Mouse (Mus musculus): ENCODE measurements around the gene Ifna15. TPM values are rescaled to one million over a fixed set of nuclear protein-coding genes. Genes with fewer than 3 reads are reported as not detected.

Gene Ifna15
- polyA plus RNA-seq, 1 experiment from 2014 or later, result not detected

GRCm38 (mm10) chr4:88523241-88523640 lies 34.8 kb downstream of the Ifna15 start:
- H3K36me3 ChIP-seq (ENCODE audit: control insufficient read depth, insufficient read depth, low read length), result no peaks in the 10 kb centered on the region
- H3K9ac ChIP-seq (ENCODE audit: low read length), result no peak overlapping the region
- no peak overlapping the region for H3K4me2 ChIP-seq (ENCODE audit: low read depth, low read length, severe bottlenecking)
- H3K9me3 ChIP-seq (ENCODE audit: control insufficient read depth, low read length), result no peaks in the 10 kb centered on the region
- no peaks in the 10 kb centered on the region for H3K27me3 ChIP-seq (ENCODE audit: control insufficient read depth, insufficient read depth, low read length)
- no peak overlapping the region for H3K27ac ChIP-seq (ENCODE audit: low read depth, low read length)
- H3K4me3 ChIP-seq (ENCODE audit: low read depth, low read length), result no peak overlapping the region
- DNase-seq (ENCODE audit: low spot score), result no peak
- no peaks in the 10 kb centered on the region for H3K4me1 ChIP-seq (replicated peaks; ENCODE audit: control insufficient read depth, insufficient read depth, low read length)
- ATAC-seq (replicated peaks; ENCODE audit: low FRiP score), result no peak

GRCm38 (mm10) chr4:88522674-88523073 lies 35.4 kb downstream of the Ifna15 start, which contains the start of gene Ifnb1:
TSS of gene Ifnb1 (minus strand) at chr4:88522774.
- no peak within 1 kb of the TSS for H3K27ac ChIP-seq (ENCODE audit: low read depth, low read length)
- 88% methylated on average over 4 of the region's 4 CpGs for WGBS
- DNase-seq (ENCODE audit: low spot score), result no peak
- no peaks in the 10 kb centered on the region for H3K4me1 ChIP-seq (replicated peaks; ENCODE audit: control insufficient read depth, insufficient read depth, low read length)
- no peak within 1 kb of the TSS for H3K4me2 ChIP-seq (ENCODE audit: low read depth, low read length, severe bottlenecking)
- H3K9me3 ChIP-seq (ENCODE audit: control insufficient read depth, low read length), result no peaks in the 10 kb centered on the region
- no peak within 1 kb of the TSS for H3K4me3 ChIP-seq (ENCODE audit: low read depth, low read length)
- no peaks in the 10 kb centered on the region for H3K36me3 ChIP-seq (ENCODE audit: control insufficient read depth, insufficient read depth, low read length)
- no peak within 1 kb of the TSS for H3K9ac ChIP-seq (ENCODE audit: low read length)
- no peak for ATAC-seq (replicated peaks; ENCODE audit: low FRiP score)
- H3K27me3 ChIP-seq (ENCODE audit: control insufficient read depth, insufficient read depth, low read length), result no peaks in the 10 kb centered on the region

DNA sequence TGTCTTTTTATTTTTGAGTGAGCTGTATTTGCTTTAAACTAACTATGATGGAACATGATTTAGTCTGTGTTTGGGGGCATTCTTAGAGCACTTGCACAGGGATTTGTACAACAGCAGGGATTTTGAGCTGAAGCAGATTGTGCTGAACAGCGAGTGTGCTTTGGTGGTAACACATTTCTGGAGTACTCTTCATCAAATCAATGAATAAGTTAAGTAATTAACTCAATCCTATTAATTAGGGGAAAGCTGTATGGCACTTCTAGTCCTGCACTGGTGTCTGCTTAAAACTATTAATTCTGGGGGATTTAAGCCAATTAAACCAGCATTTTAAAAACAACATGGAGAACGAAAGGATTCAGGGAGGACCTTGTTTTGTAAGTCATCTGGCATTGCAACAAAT lies 40.1 kb downstream of the Ifna15 start:
- H3K9ac ChIP-seq (ENCODE audit: low read length), result no peak overlapping the region
- no peak overlapping the region for H3K4me3 ChIP-seq (ENCODE audit: low read depth, low read length)
- ATAC-seq (replicated peaks; ENCODE audit: low FRiP score) (no peak), DNase-seq (ENCODE audit: low spot score) (no peak)
- H3K4me1 ChIP-seq (replicated peaks; ENCODE audit: control insufficient read depth, insufficient read depth, low read length), result no peaks in the 10 kb centered on the region; the same call in 1 of the 2 replicates
- no peak overlapping the region for H3K27ac ChIP-seq (ENCODE audit: low read depth, low read length)
- 38% methylated on average over 2 of the region's 2 CpGs for WGBS
- H3K27me3 ChIP-seq (ENCODE audit: control insufficient read depth, insufficient read depth, low read length), result no peaks in the 10 kb centered on the region
- H3K36me3 ChIP-seq (ENCODE audit: control insufficient read depth, insufficient read depth, low read length), result no peaks in the 10 kb centered on the region
- H3K9me3 ChIP-seq (ENCODE audit: control insufficient read depth, low read length), result no peaks in the 10 kb centered on the region
- H3K4me2 ChIP-seq (ENCODE audit: low read depth, low read length, severe bottlenecking), result no peak overlapping the region

GRCm38 (mm10) chr4:88515711-88516211 lies 42.3 kb downstream of the Ifna15 start:
- no peak for ATAC-seq (replicated peaks; ENCODE audit: low FRiP score)
- no peak overlapping the region for H3K27ac ChIP-seq (ENCODE audit: low read depth, low read length)

DNA sequence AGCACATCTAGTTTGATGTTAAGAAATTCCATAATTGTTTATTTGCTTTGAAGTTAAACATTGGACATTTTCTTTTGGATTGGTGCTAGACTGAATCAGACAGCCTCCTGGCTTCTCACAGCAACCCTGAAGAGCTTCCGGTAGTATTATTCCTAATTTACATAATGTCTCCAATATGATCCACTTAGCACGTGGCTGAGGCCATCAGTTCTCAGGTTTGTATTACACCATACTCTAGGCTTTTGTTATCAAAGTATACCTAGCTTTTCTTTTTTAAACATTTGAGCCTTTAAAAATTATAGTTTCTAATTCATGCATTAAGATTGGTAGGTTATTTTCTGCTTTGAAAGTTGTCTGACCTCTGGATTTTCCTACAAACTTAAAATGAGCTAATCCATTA lies 42.8 kb downstream of the Ifna15 start:
- H3K9ac ChIP-seq (ENCODE audit: low read length), result no peak overlapping the region
- 63% methylated on average over 2 of the region's 2 CpGs for WGBS

More at GRCm38 (mm10) chr4:88515711-88516211, 42.3 kb downstream of the Ifna15 start:
- WGBS, result 45% methylated on average over 4 of the region's 4 CpGs
- no peaks in the 10 kb centered on the region for H3K36me3 ChIP-seq (ENCODE audit: control insufficient read depth, insufficient read depth, low read length)
- DNase-seq (ENCODE audit: low spot score), result no peak
- no peak overlapping the region for H3K4me2 ChIP-seq (ENCODE audit: low read depth, low read length, severe bottlenecking)
- H3K9me3 ChIP-seq (ENCODE audit: control insufficient read depth, low read length), result no peaks in the 10 kb centered on the region
- no peak overlapping the region for H3K9ac ChIP-seq (ENCODE audit: low read length)
- H3K27me3 ChIP-seq (ENCODE audit: control insufficient read depth, insufficient read depth, low read length), result no peaks in the 10 kb centered on the region
- H3K4me3 ChIP-seq (ENCODE audit: low read depth, low read length), result no peak overlapping the region
- H3K4me1 ChIP-seq (replicated peaks; ENCODE audit: control insufficient read depth, insufficient read depth, low read length), result no peaks in the 10 kb centered on the region; the same call in 1 of the 2 replicates

GRCm38 (mm10) chr4:88514403-88514802 lies 43.6 kb downstream of the Ifna15 start:
- Histone ChIP-seq H3K27me3 (ENCODE audit: control insufficient read depth, insufficient read depth, low read length) (no peaks in the 10 kb centered on the region), H3K27ac (ENCODE audit: low read depth, low read length) (no peak overlapping the region), H3K4me1 (replicated peaks; ENCODE audit: control insufficient read depth, insufficient read depth, low read length) (no peaks in the 10 kb centered on the region; the same call in 1 of the 2 replicates), H3K9me3 (ENCODE audit: control insufficient read depth, low read length) (no peaks in the 10 kb centered on the region), H3K36me3 (ENCODE audit: control insufficient read depth, insufficient read depth, low read length) (no peaks in the 10 kb centered on the region), H3K4me3 (ENCODE audit: low read depth, low read length) (no peak overlapping the region), H3K9ac (ENCODE audit: low read length) (no peak overlapping the region), H3K4me2 (ENCODE audit: low read depth, low read length, severe bottlenecking) (no peak overlapping the region)
- 49% methylated on average over 4 of the region's 4 CpGs for WGBS
- no peak for DNase-seq (ENCODE audit: low spot score)
- ATAC-seq (replicated peaks; ENCODE audit: low FRiP score), result peak; percentile 39; the same call in 1 of the 2 replicates

More for the DNA sequence above, 42.8 kb downstream of the Ifna15 start:
- no peak for ATAC-seq (replicated peaks; ENCODE audit: low FRiP score)
- no peak for DNase-seq (ENCODE audit: low spot score)
- Histone ChIP-seq H3K36me3 (ENCODE audit: control insufficient read depth, insufficient read depth, low read length) (no peaks in the 10 kb centered on the region), H3K4me2 (ENCODE audit: low read depth, low read length, severe bottlenecking) (no peak overlapping the region), H3K4me3 (ENCODE audit: low read depth, low read length) (no peak overlapping the region), H3K9me3 (ENCODE audit: control insufficient read depth, low read length) (no peaks in the 10 kb centered on the region), H3K4me1 (replicated peaks; ENCODE audit: control insufficient read depth, insufficient read depth, low read length) (no peaks in the 10 kb centered on the region; the same call in 1 of the 2 replicates), H3K27me3 (ENCODE audit: control insufficient read depth, insufficient read depth, low read length) (no peaks in the 10 kb centered on the region), H3K27ac (ENCODE audit: low read depth, low read length) (no peak overlapping the region)

- H3K9ac ChIP-seq (ENCODE audit: low read length), result no peak overlapping the region
- no peak overlapping the region for H3K4me2 ChIP-seq (ENCODE audit: low read depth, low read length, severe bottlenecking)
- 94% methylated on average over 4 of the region's 4 CpGs for WGBS
- no peak overlapping the region for H3K27ac ChIP-seq (ENCODE audit: low read depth, low read length)
- no peaks in the 10 kb centered on the region for H3K9me3 ChIP-seq (ENCODE audit: control insufficient read depth, low read length)
- ATAC-seq (replicated peaks; ENCODE audit: low FRiP score) (no peak), DNase-seq (ENCODE audit: low spot score) (no peak)
- H3K36me3 ChIP-seq (ENCODE audit: control insufficient read depth, insufficient read depth, low read length), result no peaks in the 10 kb centered on the region
- no peaks in the 10 kb centered on the region; the same call in 1 of the 2 replicates for H3K4me1 ChIP-seq (replicated peaks; ENCODE audit: control insufficient read depth, insufficient read depth, low read length)
- no peaks in the 10 kb centered on the region for H3K27me3 ChIP-seq (ENCODE audit: control insufficient read depth, insufficient read depth, low read length)
- no peak overlapping the region for H3K4me3 ChIP-seq (ENCODE audit: low read depth, low read length)
These were observed 44.3 kb downstream of the Ifna15 start for GRCm38 (mm10) chr4:88513743-88514142.

Other genes with a start within 250 kb of the Ifna15 start
- 3.1 and 3.8 TPM in 2 replicates for gene Hacd4, start 119.3 kb downstream of the Ifna15 start, polyA plus RNA-seq (2014; fragmentation: Nextera tagmentation; extraction: Ambion mirVana)
- not detected in 2 replicates for gene Ifnb1, start 35.5 kb downstream of the Ifna15 start, polyA plus RNA-seq (2014; fragmentation: Nextera tagmentation; extraction: Ambion mirVana)
- not detected in 2 replicates for gene Ifna14, start 13.6 kb upstream of the Ifna15 start, polyA plus RNA-seq (2014; fragmentation: Nextera tagmentation; extraction: Ambion mirVana)
- gene Ifna9, start 34.1 kb upstream of the Ifna15 start, polyA plus RNA-seq (2014; fragmentation: Nextera tagmentation; extraction: Ambion mirVana), result not detected in 2 replicates
- not detected in 2 replicates for gene Ifna12, start 45.1 kb upstream of the Ifna15 start, polyA plus RNA-seq (2014; fragmentation: Nextera tagmentation; extraction: Ambion mirVana)
- gene C87499, start 76.2 kb upstream of the Ifna15 start, polyA plus RNA-seq (2014; fragmentation: Nextera tagmentation; extraction: Ambion mirVana), result not detected in 2 replicates
- gene Ifna13, start 86.2 kb upstream of the Ifna15 start, polyA plus RNA-seq (2014; fragmentation: Nextera tagmentation; extraction: Ambion mirVana), result not detected in 2 replicates
- not detected in 2 replicates for gene Ifna16, start 118.7 kb upstream of the Ifna15 start, polyA plus RNA-seq (2014; fragmentation: Nextera tagmentation; extraction: Ambion mirVana)
- not detected in 2 replicates for gene Ifna2, start 125.7 kb upstream of the Ifna15 start, polyA plus RNA-seq (2014; fragmentation: Nextera tagmentation; extraction: Ambion mirVana)
- not detected in 2 replicates for gene Ifnab, start 133.1 kb upstream of the Ifna15 start, polyA plus RNA-seq (2014; fragmentation: Nextera tagmentation; extraction: Ambion mirVana)
- gene Gm26566, start 163.6 kb upstream of the Ifna15 start, polyA plus RNA-seq (2014; fragmentation: Nextera tagmentation; extraction: Ambion mirVana), result 0.81 and 1.3 TPM in 2 replicates
- 136 and 144 TPM in 2 replicates for gene Klhl9, start 164.2 kb upstream of the Ifna15 start, polyA plus RNA-seq (2014; fragmentation: Nextera tagmentation; extraction: Ambion mirVana)
- gene Gm13271, start 196.6 kb upstream of the Ifna15 start, polyA plus RNA-seq (2014; fragmentation: Nextera tagmentation; extraction: Ambion mirVana), result not detected in 2 replicates
- 0.19 TPM in 1 of 2 replicates, not detected in the other for gene Gm13283, start 201.9 kb upstream of the Ifna15 start, polyA plus RNA-seq (2014; fragmentation: Nextera tagmentation; extraction: Ambion mirVana)
- gene Gm13290, start 215.6 kb upstream of the Ifna15 start, polyA plus RNA-seq (2014; fragmentation: Nextera tagmentation; extraction: Ambion mirVana), result 0.20 and 0.53 TPM in 2 replicates
- gene Gm13289, start 218.7 kb upstream of the Ifna15 start, polyA plus RNA-seq (2014; fragmentation: Nextera tagmentation; extraction: Ambion mirVana), result not detected in 2 replicates
- gene Gm13272, start 221.6 kb upstream of the Ifna15 start, polyA plus RNA-seq (2014; fragmentation: Nextera tagmentation; extraction: Ambion mirVana), result not detected in 2 replicates
- gene Ifnz, start 223.9 kb upstream of the Ifna15 start, polyA plus RNA-seq (2014; fragmentation: Nextera tagmentation; extraction: Ambion mirVana), result not detected in 2 replicates
- not detected in 2 replicates for gene Gm13276, start 227.5 kb upstream of the Ifna15 start, polyA plus RNA-seq (2014; fragmentation: Nextera tagmentation; extraction: Ambion mirVana)
- gene Gm13277, start 230.4 kb upstream of the Ifna15 start, polyA plus RNA-seq (2014; fragmentation: Nextera tagmentation; extraction: Ambion mirVana), result not detected in 2 replicates
- gene Gm13278, start 233.3 kb upstream of the Ifna15 start, polyA plus RNA-seq (2014; fragmentation: Nextera tagmentation; extraction: Ambion mirVana), result not detected in 2 replicates
- gene Gm13275, start 236.2 kb upstream of the Ifna15 start, polyA plus RNA-seq (2014; fragmentation: Nextera tagmentation; extraction: Ambion mirVana), result not detected in 2 replicates
- gene Gm13279, start 239.2 kb upstream of the Ifna15 start, polyA plus RNA-seq (2014; fragmentation: Nextera tagmentation; extraction: Ambion mirVana), result not detected in 2 replicates
- gene Gm13285, start 241.4 kb upstream of the Ifna15 start, polyA plus RNA-seq (2014; fragmentation: Nextera tagmentation; extraction: Ambion mirVana), result 1.3 TPM in 1 of 2 replicates, not detected in the other
- gene Gm13287, start 245.0 kb upstream of the Ifna15 start, polyA plus RNA-seq (2014; fragmentation: Nextera tagmentation; extraction: Ambion mirVana), result not detected in 2 replicates
- not detected in 2 replicates for gene Gm13288, start 247.3 kb upstream of the Ifna15 start, polyA plus RNA-seq (2014; fragmentation: Nextera tagmentation; extraction: Ambion mirVana)

Measured in forebrain, embryonic 11.5 days (tissue).